Mouse (Mus musculus) embryonic facial prominence, embryonic 13.5 days (tissue): Measurements from ENCODE around the gene D430042O09Rik. TPM values are rescaled to one million over a fixed set of nuclear protein-coding genes. Genes with fewer than 3 reads are reported as not detected.
A peak's percentile ranks its signal among the peaks of the same experiment; 100 is the strongest.
"Not testable (repeated sequence)": the region's sequence is repeated elsewhere in the genome, so short reads cannot be mapped to it uniquely, and the experiment has no call there.

Experiments
- ATAC-seq: fragments of 200-750 bp; cut with Nextera tagmentation; 2 replicates; pipeline ENCODE4 v1.8.0; 2017; ENCODE audit warnings: low read depth; ENCODE audit not compliant: insufficient number of reproducible peaks, insufficient read depth, low FRiP score, low TSS enrichment
- H3K27ac ChIP-seq: fragments of 300-500 bp; sonication (generic); 2 replicates; pipeline ENCODE4 v1.5.1; 2015; ENCODE audit warnings: moderate library complexity, mild to moderate bottlenecking, inconsistent platforms
- H3K27me3 ChIP-seq: fragments of 300-500 bp; sonication (generic); 2 replicates; pipeline ENCODE4 v1.6.1; 2015; ENCODE audit warnings: mild to moderate bottlenecking, inconsistent platforms
- H3K36me3 ChIP-seq: fragments of 300-500 bp; sonication (generic); 2 replicates; pipeline ENCODE4 v1.6.1; 2015; ENCODE audit warnings: mild to moderate bottlenecking, inconsistent platforms
- H3K4me1 ChIP-seq: fragments of 300-500 bp; sonication (generic); 2 replicates; pipeline ENCODE4 v1.6.1; 2015; ENCODE audit warnings: inconsistent platforms
- H3K4me2 ChIP-seq: fragments of 300-500 bp; sonication (generic); 2 replicates; pipeline ENCODE4 v1.6.1; 2015; ENCODE audit warnings: moderate library complexity, mild to moderate bottlenecking, inconsistent platforms
- H3K4me3 ChIP-seq: fragments of 300-500 bp; sonication (generic); 2 replicates; pipeline ENCODE4 v1.5.1; 2015; ENCODE audit warnings: mild to moderate bottlenecking, inconsistent platforms
- H3K9ac ChIP-seq: fragments of 300-500 bp; sonication (generic); 2 replicates; pipeline ENCODE4 v1.6.1; 2015; ENCODE audit warnings: mild to moderate bottlenecking, inconsistent platforms
- H3K9me3 ChIP-seq: fragments of 300-500 bp; sonication (generic); 2 replicates; pipeline ENCODE4 v1.6.1; 2016; ENCODE audit warnings: inconsistent platforms
- WGBS: fragments of 180-500 bp; shearing (Covaris S2); methylation state at CpG from one replicate; pipeline ENCODE4 v1.1.7; 2015; ENCODE audit warnings: mixed read lengths; 5-methylcytosine and 5-hydroxymethylcytosine counted together
- polyA plus RNA-seq: library from polyadenylated mRNA; unstranded; fragments of >200 nt; fragmentation: Nextera tagmentation; extraction: Ambion mirVana; gene quantifications from 2 replicates; pipeline ENCODE4 v1.2.1, GENCODE M21; 2015

Gene D430042O09Rik
- polyA plus RNA-seq, 1 experiment from 2014 or later = 9.8 TPM

DNA sequence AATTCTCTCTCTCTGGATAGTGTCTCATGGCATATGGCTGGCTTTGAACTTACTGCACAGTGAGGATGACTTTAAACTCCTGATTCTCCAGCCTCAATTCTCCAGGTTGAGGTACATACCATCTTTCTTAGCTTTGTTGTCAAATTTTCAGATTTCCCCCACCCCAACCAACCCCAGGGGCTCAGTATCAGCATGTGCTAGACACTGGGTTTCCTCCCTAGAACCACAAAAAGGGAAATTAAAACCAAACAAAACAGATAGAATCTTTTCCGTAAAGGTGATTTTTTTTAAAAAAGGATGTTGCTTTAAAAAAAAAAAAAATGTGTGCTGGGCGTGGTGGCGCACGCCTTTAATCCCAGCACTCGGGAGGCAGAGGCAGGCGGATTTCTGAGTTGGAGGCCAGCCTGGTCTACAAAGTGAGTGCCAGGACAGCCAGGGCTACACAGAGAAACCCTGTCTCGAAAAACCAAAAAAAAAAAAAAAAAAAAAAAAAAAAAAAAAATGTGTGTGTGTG, 5.9 kb downstream of the D430042O09Rik start:
- peaks cover 13% of the 10 kb centered on the region for H3K4me1 ChIP-seq
- not testable (repeated sequence) for H3K4me3 ChIP-seq, H3K4me2 ChIP-seq, H3K27me3 ChIP-seq, H3K9ac ChIP-seq, ATAC-seq, H3K9me3 ChIP-seq, H3K27ac ChIP-seq, H3K36me3 ChIP-seq
- 88% methylated on average over 7 of the region's 7 CpGs for WGBS

DNA sequence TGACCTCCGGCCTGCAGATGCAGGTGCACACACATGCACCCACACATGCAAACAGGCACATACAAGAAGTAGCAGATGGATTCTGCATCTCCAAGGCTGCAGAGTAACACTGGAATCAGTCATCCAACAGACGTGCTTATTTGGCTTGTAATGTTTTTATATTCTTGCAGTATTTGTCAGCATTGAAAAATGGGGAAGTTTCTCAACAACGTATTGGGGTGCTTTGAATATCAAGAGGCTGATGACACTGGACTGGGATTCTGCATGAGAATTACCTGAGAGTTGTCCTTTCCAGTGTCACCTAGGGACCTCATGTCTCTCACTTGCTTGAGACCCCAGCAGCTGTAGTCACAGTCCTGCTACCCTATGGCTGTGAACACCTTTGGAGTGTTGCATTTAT, 7.1 kb downstream of the D430042O09Rik start:
- no peak overlapping the region for H3K27ac ChIP-seq
- no peak for ATAC-seq
- WGBS = 92% methylated on average over 3 of the region's 3 CpGs
- no peak overlapping the region for H3K4me2 ChIP-seq
- no peak overlapping the region for H3K9ac ChIP-seq
- no peak overlapping the region for H3K4me3 ChIP-seq
- H3K36me3 ChIP-seq = peaks cover 7% of the 10 kb centered on the region; the same call in 1 of the 2 replicates
- no peaks in the 10 kb centered on the region for H3K27me3 ChIP-seq
- H3K9me3 ChIP-seq = no peaks in the 10 kb centered on the region
- peaks cover 12% of the 10 kb centered on the region for H3K4me1 ChIP-seq

DNA sequence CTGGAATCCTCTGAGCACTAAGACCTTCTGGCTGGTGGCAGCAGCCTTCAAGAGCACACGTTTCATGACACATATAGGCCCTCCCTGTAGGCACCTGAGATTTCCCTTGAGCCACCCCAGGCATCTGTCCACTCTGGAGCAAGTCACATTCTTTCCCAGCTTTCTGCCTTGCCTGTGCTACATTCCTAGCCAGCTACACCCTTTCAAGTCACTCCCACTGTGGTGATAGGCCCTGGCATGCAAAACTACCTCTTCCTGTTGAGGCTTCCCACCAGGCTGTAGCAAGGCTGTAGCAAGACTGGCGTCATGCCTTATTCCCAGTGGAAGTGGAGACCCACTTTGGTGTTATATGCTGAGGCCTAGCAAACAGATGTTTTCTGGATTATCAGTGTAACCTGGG, 9.0 kb downstream of the D430042O09Rik start:
- WGBS = 54% methylated on average over 2 of the region's 2 CpGs
- Histone ChIP-seq H3K4me1 (peaks cover 26% of the 10 kb centered on the region), H3K9me3 (no peaks in the 10 kb centered on the region), H3K36me3 (peaks cover 7% of the 10 kb centered on the region; the same call in 1 of the 2 replicates), H3K9ac (no peak overlapping the region), H3K4me2 (no peak overlapping the region), H3K27me3 (no peaks in the 10 kb centered on the region), H3K27ac (peak overlapping the region; percentile 28; the same call in 1 of the 2 replicates), H3K4me3 (no peak overlapping the region)
- no peak for ATAC-seq

DNA sequence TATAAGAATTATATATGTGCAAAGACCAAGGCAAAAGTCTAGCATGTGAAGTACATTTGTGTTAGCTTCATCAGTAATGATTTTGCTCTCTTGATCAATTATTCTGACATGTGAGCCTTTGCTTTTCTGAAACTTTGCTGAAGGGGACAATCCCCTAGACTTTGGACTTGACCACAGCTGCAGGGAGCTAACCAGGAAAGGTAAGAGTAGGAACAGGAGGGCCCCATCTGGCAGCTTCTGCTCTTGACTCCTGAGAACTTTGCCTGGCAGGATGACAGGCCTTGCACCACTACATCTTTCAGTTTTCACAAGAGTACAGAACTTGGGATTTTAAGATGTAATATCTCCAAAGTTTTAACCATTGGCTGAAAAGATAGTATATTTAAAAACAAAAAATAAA, 9.9 kb downstream of the D430042O09Rik start:
- Histone ChIP-seq H3K9me3 (no peaks in the 10 kb centered on the region), H3K27ac (no peak overlapping the region), H3K4me2 (no peak overlapping the region), H3K4me1 (peaks cover 26% of the 10 kb centered on the region), H3K27me3 (no peaks in the 10 kb centered on the region), H3K4me3 (no peak overlapping the region), H3K9ac (no peak overlapping the region), H3K36me3 (peaks cover 4% of the 10 kb centered on the region; the same call in 1 of the 2 replicates)
- no peak for ATAC-seq

DNA sequence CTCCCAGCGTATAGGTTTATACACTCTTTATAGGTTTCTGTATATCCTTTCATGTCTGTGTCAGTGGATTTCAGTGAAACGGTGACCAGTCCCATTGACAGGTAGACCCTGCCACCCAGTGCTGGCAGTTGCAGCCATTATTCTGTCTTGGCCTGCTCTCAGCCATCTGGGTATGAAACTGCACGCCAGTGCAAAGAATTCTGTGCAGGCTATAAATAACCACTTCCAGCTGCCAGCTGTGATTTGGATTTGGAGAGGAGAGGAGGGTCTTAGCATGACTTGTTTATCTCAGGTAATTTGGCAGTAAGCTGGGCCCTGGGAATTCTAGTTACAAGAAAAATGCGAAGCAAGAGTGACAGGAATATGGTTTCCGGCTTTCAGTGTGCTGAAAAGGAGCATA, 12.7 kb downstream of the D430042O09Rik start:
- WGBS = 53% methylated on average over 5 of the region's 5 CpGs
- Histone ChIP-seq H3K27ac (peak overlapping the region; percentile 44; the same call in 1 of the 2 replicates), H3K27me3 (no peaks in the 10 kb centered on the region), H3K36me3 (peaks cover 3% of the 10 kb centered on the region; the same call in 1 of the 2 replicates), H3K4me1 (peaks cover 26% of the 10 kb centered on the region), H3K9me3 (no peaks in the 10 kb centered on the region), H3K9ac (no peak overlapping the region), H3K4me2 (no peak overlapping the region), H3K4me3 (no peak overlapping the region)
- no peak for ATAC-seq

DNA sequence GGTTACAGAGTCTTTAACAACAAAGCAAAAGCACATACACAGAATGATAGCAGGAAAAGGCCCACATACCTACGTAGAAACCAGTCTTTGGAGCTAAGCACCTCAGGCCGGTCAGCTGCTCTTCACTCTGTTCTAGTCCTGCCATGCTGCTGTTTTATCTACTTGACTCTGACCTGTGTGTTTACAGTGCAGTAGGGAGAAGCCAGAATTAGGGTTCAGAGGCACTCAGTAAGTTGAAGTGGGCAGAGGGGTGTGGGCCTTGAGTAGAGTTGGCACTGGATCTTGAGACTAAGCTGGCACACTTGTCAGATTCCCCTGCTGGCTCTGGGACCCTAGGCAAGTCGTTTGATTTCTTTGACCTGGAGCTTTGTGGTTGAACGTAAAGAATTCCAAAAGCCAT, 13.3 kb downstream of the D430042O09Rik start:
- WGBS = 81% methylated on average over 4 of the region's 4 CpGs

DNA sequence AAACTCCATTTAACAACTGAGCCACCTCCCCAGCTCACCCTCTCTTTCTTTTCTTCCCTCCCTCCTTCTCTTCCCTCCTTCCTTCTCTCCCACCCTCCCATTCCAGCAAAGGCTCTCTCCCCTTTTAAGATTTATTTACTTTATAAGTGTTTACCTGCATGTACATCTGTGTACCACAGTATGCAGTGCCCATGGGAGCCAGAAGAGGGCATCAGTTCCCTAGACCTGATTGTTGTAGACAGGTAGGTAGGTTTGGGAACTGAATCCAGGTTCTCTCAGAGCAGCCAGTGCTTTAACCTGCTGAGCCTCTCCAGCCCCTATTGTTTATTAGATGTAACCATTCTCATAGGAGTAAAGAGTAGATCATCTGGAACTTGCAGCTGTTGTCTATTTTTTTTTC, 14.4 kb downstream of the D430042O09Rik start:
- H3K9me3 ChIP-seq = no peaks in the 10 kb centered on the region
- no peak overlapping the region for H3K4me2 ChIP-seq
- H3K9ac ChIP-seq = no peak overlapping the region
- H3K4me1 ChIP-seq = peaks cover 18% of the 10 kb centered on the region
- no peak overlapping the region for H3K4me3 ChIP-seq
- H3K27me3 ChIP-seq = no peaks in the 10 kb centered on the region
- ATAC-seq = no peak
- H3K27ac ChIP-seq = no peak overlapping the region
- no peaks in the 10 kb centered on the region for H3K36me3 ChIP-seq

More for the DNA sequence above, 13.3 kb downstream of the D430042O09Rik start:
- Histone ChIP-seq H3K27ac (no peak overlapping the region), H3K4me3 (no peak overlapping the region), H3K27me3 (no peaks in the 10 kb centered on the region), H3K9me3 (no peaks in the 10 kb centered on the region), H3K36me3 (no peaks in the 10 kb centered on the region), H3K4me1 (peaks cover 26% of the 10 kb centered on the region), H3K4me2 (no peak overlapping the region), H3K9ac (no peak overlapping the region)
- ATAC-seq = no peak

DNA sequence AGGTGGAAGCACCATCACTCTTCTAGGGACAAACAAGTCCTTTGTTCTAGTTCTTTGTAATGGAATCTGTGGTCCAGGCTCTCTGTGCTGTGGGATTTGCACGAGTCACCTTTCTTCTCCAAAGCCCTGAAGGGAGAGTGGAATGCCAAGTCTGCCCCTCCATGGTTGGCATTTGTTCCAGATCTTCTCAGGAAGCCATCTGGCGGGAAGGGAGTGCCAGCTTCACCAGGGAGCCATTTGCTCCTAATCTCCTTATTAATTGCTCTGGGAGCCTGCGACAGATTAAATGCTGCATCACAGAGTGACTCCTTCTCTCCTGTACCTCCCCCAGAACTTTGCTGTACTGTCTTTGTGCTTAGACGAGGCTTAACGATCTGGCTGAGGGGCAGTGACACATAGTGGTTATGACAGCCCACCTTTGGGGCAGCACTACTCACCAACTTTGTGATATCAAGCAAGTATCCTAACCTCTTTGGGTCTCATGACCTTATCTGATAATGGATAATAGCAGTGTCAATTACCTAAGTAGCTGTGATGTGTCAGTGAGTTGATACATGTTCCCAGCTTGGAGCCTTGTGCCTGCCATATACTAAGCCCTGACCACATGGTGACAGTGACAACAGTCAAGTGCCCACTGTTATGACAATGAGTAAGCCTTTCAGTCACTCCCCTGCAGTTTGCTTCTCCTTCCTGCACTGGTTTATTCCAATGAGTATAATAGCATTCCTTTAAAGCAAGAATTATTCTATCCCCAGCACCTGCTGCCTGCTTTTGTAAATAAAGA, 15.7 kb downstream of the D430042O09Rik start:
- Histone ChIP-seq H3K27me3 (no peaks in the 10 kb centered on the region), H3K9me3 (no peaks in the 10 kb centered on the region), H3K36me3 (0 out of 2 replicates have a peak, but pooled peaks cover 2% of the 10 kb centered on the region), H3K9ac (no peak overlapping the region), H3K27ac (no peak overlapping the region), H3K4me2 (no peak overlapping the region), H3K4me3 (no peak overlapping the region), H3K4me1 (peaks cover 18% of the 10 kb centered on the region)
- ATAC-seq = no peak
- whole genome bisulfite sequencing = 53% methylated on average over 5 of the region's 5 CpGs

DNA sequence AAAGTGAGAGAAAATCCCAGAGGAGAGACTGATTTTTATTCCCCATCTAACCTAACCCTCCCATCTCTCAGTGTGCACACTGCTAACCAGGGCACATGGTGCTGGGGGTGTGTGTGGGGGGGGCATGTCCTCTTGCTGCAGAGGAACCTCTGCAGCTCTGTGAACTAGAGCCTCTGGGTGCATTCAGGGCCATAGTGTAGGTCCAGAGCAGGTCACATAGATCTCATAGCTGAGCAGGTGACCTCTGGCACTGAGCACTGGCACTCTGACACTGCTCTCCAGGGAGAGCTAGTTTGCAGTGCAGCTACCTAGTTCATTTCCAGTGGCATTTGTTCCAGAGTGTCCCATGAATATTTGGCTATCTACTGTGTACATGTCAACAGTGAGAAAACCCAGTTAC, 24.0 kb downstream of the D430042O09Rik start:
- no peak overlapping the region for H3K27ac ChIP-seq
- H3K4me1 ChIP-seq = no peaks in the 10 kb centered on the region
- H3K9ac ChIP-seq = no peak overlapping the region
- no peak overlapping the region for H3K4me2 ChIP-seq
- no peak for ATAC-seq
- no peaks in the 10 kb centered on the region for H3K27me3 ChIP-seq
- H3K36me3 ChIP-seq = 0 out of 2 replicates have a peak, but pooled peaks cover 8% of the 10 kb centered on the region
- no peaks in the 10 kb centered on the region for H3K9me3 ChIP-seq
- no peak overlapping the region for H3K4me3 ChIP-seq

DNA sequence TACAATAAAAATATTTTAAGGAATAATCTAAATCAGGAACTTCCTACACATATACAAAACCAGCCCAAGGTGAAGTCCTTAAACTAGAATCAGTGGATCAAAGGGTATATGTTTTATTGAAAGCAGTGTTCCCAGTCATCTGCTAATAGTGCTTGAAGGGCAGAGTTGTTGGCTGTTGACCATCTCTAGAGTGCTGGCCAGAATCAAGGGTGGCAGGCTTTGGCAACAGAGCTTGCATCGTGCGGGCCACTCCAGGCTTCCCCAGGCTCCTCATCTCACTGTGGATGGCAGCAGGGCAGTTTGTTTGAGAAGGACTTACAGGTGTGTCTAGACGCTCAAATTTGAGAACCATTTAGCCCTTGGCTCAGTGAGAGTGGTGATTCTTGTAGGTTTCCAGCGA, 26.1 kb downstream of the D430042O09Rik start:
- 0 out of 2 replicates have a peak, but pooled peaks cover 2% of the 10 kb centered on the region for H3K36me3 ChIP-seq
- no peak overlapping the region for H3K27ac ChIP-seq
- WGBS = 91% methylated on average over 4 of the region's 4 CpGs
- no peak for ATAC-seq
- H3K4me2 ChIP-seq = no peak overlapping the region
- no peak overlapping the region for H3K4me3 ChIP-seq
- no peaks in the 10 kb centered on the region for H3K27me3 ChIP-seq
- H3K9me3 ChIP-seq = no peaks in the 10 kb centered on the region
- H3K4me1 ChIP-seq = no peaks in the 10 kb centered on the region
- no peak overlapping the region for H3K9ac ChIP-seq

DNA sequence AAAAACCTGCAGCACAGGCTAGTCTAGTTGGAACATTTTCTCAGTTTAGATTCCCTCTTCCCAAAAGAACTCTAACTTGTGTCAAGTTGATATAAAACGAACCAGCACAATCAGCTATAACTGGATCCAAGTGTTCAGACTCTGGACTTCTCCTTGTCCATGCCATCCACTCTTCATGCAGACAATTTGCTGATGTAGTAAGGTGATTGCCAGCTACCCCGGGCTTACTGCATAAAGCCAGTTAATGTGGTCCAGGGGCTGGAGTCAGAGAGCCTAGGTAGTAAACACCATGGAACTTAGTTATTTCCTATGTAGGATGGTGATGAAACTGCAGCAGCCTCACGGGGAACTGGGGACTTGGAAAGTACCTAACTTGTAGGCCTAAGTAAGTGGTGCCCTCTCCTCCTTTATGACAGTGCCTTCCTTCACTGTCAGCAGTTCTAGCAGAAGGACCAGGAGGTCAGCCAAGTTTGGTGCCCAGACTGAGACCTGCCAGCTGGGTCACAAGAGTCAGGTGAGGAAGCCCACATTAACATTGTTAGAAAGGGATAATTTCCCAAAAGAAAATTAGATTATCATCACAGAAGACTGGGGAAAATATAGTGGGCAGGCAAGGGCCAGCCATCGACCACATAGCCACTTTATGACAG, 28.8 kb downstream of the D430042O09Rik start:
- Histone ChIP-seq H3K27ac (no peak overlapping the region), H3K9me3 (no peaks in the 10 kb centered on the region), H3K4me1 (no peaks in the 10 kb centered on the region), H3K9ac (no peak overlapping the region), H3K27me3 (no peaks in the 10 kb centered on the region), H3K4me3 (no peak overlapping the region), H3K36me3 (no peaks in the 10 kb centered on the region), H3K4me2 (no peak overlapping the region)
- 82% methylated on average over 4 of the region's 4 CpGs for WGBS
- ATAC-seq = no peak

DNA sequence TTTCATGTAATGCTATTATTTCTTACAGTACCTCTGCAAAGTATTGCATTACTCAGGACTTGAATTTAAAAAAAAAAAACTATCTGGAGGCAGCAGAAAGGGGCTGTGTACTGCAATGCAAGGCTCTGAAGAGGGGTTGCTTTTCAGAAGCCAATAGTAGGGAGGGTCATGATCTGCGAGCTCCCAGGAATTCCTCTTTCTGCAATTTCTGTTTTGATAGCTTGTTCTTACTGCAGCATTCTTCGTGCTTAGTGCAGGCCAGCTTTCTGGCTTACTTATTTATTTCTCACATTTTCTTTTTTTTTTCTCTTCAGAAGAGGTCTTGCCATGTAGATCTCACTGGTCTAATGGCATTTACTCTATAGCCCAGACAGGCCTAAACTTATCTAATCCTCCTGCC, 32.8 kb downstream of the D430042O09Rik start:
- no peak for ATAC-seq

More for the DNA sequence above, 32.8 kb downstream of the D430042O09Rik start:
- Histone ChIP-seq H3K36me3 (no peaks in the 10 kb centered on the region), H3K27ac (no peak overlapping the region), H3K4me1 (no peaks in the 10 kb centered on the region), H3K9me3 (no peaks in the 10 kb centered on the region), H3K27me3 (no peaks in the 10 kb centered on the region), H3K4me3 (no peak overlapping the region), H3K9ac (no peak overlapping the region), H3K4me2 (no peak overlapping the region)
- 78% methylated on average over 2 of the region's 2 CpGs for WGBS
